8 mouse cellular contexts compared by ENCODE assay signal in genomic region chr1:159524051-159524549, GRCm38 (mm10). TPM values are rescaled to one million over a fixed set of nuclear protein-coding genes. Genes with fewer than 3 reads are reported as not detected.
DNase-seq lines count a peak whose midpoint lies in the region; ATAC-seq lines count a peak whose summit lies in the region.
"Had no signal": no experiment of that assay in that cellular context is flagged by ENCODE, and none has a peak within 500 bp of the region (broad histone marks: within the 10 kb centered on the region; RNA-seq: fewer than 3 reads in every experiment).

No protein-coding gene starts in this region.

- H3K36me3 ChIP-seq in forebrain, embryonic 15.5 days = no peaks in the 10 kb centered on the region
- no peaks in the 10 kb centered on the region for H3K36me3 ChIP-seq in hindbrain, embryonic 15.5 days
- no peaks in the 10 kb centered on the region for H3K36me3 ChIP-seq in midbrain, embryonic 10.5 days
- H3K36me3 ChIP-seq: liver, embryonic 15.5 days had no signal

- 0 out of 2 replicates have a peak, but pooled peaks cover 5% of the 10 kb centered on the region for H3K27me3 ChIP-seq in forebrain, embryonic 15.5 days
- H3K27me3 ChIP-seq in hindbrain, embryonic 15.5 days = peaks cover 5% of the 10 kb centered on the region; the same call in 1 of the 2 replicates
- H3K27me3 ChIP-seq in midbrain, embryonic 10.5 days (ENCODE audit: low read depth, poor library complexity, severe bottlenecking) = peaks cover 21% of the 10 kb centered on the region
- H3K27me3 ChIP-seq: liver, embryonic 15.5 days had no signal

- peak; percentile 86 for ATAC-seq in forebrain, embryonic 15.5 days (replicated peaks)
- peak; percentile 80 for ATAC-seq in hindbrain, embryonic 15.5 days (ENCODE audit: low FRiP score, low read depth)

- intact Hi-C loops in left cerebral cortex, postnatal 14 days (cut with DNase I) = loop anchor here (5.0 to 10.0 kb wide), 8 partner anchors 43 to 661 kb away; no protein-coding TSS in a partner anchor

- peak overlapping the region; percentile 70 for H3K27ac ChIP-seq in forebrain, embryonic 15.5 days (replicated peaks)
- H3K27ac ChIP-seq in hindbrain, embryonic 15.5 days (replicated peaks) = peak overlapping the region; percentile 67
- no peak overlapping the region for H3K27ac ChIP-seq in midbrain, embryonic 10.5 days (replicated peaks)
- H3K27ac ChIP-seq: liver, embryonic 15.5 days had no signal

- peaks cover 8% of the 10 kb centered on the region; the same call in 1 of the 2 replicates for H3K4me1 ChIP-seq in forebrain, embryonic 15.5 days
- peaks cover 18% of the 10 kb centered on the region for H3K4me1 ChIP-seq in hindbrain, embryonic 15.5 days (replicated peaks)
- H3K4me1 ChIP-seq in midbrain, embryonic 10.5 days = peaks cover 14% of the 10 kb centered on the region
- H3K4me1 ChIP-seq: liver, embryonic 15.5 days had no signal

- H3K9me3 ChIP-seq in forebrain, embryonic 15.5 days = no peaks in the 10 kb centered on the region
- H3K9me3 ChIP-seq in hindbrain, embryonic 15.5 days = no peaks in the 10 kb centered on the region
- no peaks in the 10 kb centered on the region for H3K9me3 ChIP-seq in midbrain, embryonic 10.5 days (replicated peaks)
- H3K9me3 ChIP-seq: liver, embryonic 15.5 days had no signal

- DNase-seq in adipocyte (ENCODE audit: low spot score) = peak; percentile 83
- DNase-seq in cerebellum, adult 11-12 months = peak; percentile 42
- DNase-seq in left cerebral cortex, postnatal 14 days (ENCODE audit: low spot score in 2 of 2) = peak; percentile 59 to 65
- DNase-seq in midbrain, embryonic 10.5 days (ENCODE audit: low spot score) = peak; percentile 83
- peak; percentile 5 for DNase-seq in skeletal muscle tissue, adult 2 months (ENCODE audit: low read depth, low spot score)

- under 1% methylated on average over 18 of the region's 18 CpGs for WGBS in forebrain, embryonic 15.5 days
- under 1% methylated on average over 18 of the region's 18 CpGs for WGBS in hindbrain, embryonic 15.5 days
- under 1% methylated on average over 18 of the region's 18 CpGs for WGBS in midbrain, embryonic 10.5 days

- peak overlapping the region; percentile 49 for H3K4me3 ChIP-seq in forebrain, embryonic 15.5 days
- H3K4me3 ChIP-seq in hindbrain, embryonic 15.5 days = peak overlapping the region; percentile 48
- H3K4me3 ChIP-seq in midbrain, embryonic 10.5 days = peak overlapping the region; percentile 43
- H3K4me3 ChIP-seq: liver, embryonic 15.5 days had no signal

- peak overlapping the region; percentile 51 for H3K4me2 ChIP-seq in forebrain, embryonic 15.5 days (replicated peaks)
- peak overlapping the region; percentile 59 for H3K4me2 ChIP-seq in hindbrain, embryonic 15.5 days
- H3K4me2 ChIP-seq: liver, embryonic 15.5 days had no signal

- peak overlapping the region; percentile 56 for H3K9ac ChIP-seq in forebrain, embryonic 15.5 days (replicated peaks)
- peak overlapping the region; percentile 45 for H3K9ac ChIP-seq in hindbrain, embryonic 15.5 days
- H3K9ac ChIP-seq: liver, embryonic 15.5 days had no signal

RNA-seq across cellular contexts. Expression of gene Tnr, which starts 0.5 kb away (rescaled TPM):
- 5.5 and 6.7 TPM in 2 replicates for polyA plus RNA-seq in forebrain, embryonic 15.5 days (2015; fragmentation: Nextera tagmentation; extraction: Ambion mirVana)
- 4.9 and 5.0 TPM in 2 replicates for polyA plus RNA-seq in hindbrain, embryonic 15.5 days (2015; fragmentation: Nextera tagmentation; extraction: Ambion mirVana)
- 100 to 1,000 TPM; 126 to 151 TPM for total RNA-seq in left cerebral cortex, postnatal 14 days (2021)
- polyA plus RNA-seq in midbrain, embryonic 10.5 days (2016; fragmentation: Nextera tagmentation; extraction: Ambion mirVana) = 0.05 and 0.53 TPM in 2 replicates

Comparison
In these comparisons a context has a peak if more than half of its experiments do, and no peak if none do; other contexts are left out.
1. DNase-seq: peak in every context shown above with its lines; median percentile 83 in adipocyte; 83 in midbrain, embryonic 10.5 days; 62 in left cerebral cortex, postnatal 14 days; 42 in cerebellum, adult 11-12 months; 5 in skeletal muscle tissue, adult 2 months.